Comparison of ENCODE assay signal across 13 mouse cellular contexts in the genomic region with DNA sequence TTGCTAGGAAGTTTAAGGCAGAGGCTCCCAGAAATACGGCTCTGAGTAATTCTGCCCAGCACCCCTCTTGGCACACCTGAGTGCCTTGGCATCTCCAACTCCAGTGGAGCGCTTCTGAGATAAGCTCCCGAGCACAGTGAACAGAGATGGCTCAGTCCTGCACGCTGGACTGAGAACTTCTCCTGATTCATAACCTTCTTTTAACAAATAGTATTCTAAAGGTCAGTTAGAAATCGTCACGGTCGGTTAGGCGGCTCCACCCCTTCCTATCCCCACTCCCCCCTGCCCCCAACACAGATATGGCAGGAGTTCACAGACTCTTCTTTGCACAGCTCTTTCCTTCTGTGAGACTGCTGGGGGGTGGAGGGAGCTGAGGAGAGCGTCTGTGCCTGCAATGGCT.
DNase-seq lines count a peak whose midpoint lies in the region; ATAC-seq and TF ChIP-seq lines count a peak whose summit lies in the region.
"Had no signal": no experiment of that assay in that cellular context is flagged by ENCODE, and none has a peak within 500 bp of the region (broad histone marks: within the 10 kb centered on the region; RNA-seq: fewer than 3 reads in every experiment).

No protein-coding gene starts in this region.

- H3K4me3 ChIP-seq in forebrain, embryonic 10.5 days: no peak overlapping the region
- no peak overlapping the region for H3K4me3 ChIP-seq in forebrain, postnatal 0 days (ENCODE audit: low read depth, low read length)
- no peak overlapping the region for H3K4me3 ChIP-seq in MEL (ENCODE audit: control insufficient read depth in 1 of 2, insufficient read depth in 1 of 2, low read depth in 2 of 2, low read length in 2 of 2)
- no peak overlapping the region for H3K4me3 ChIP-seq in embryonic facial prominence, embryonic 10.5 days
- no peak overlapping the region for H3K4me3 ChIP-seq in kidney, adult 2 months (ENCODE audit: insufficient read depth, low read depth, low read length)
- H3K4me3 ChIP-seq: liver, embryonic 13.5 days; midbrain, embryonic 13.5 days; neural tube, embryonic 15.5 days had no signal

- 0 out of 2 replicates have a peak overlapping the region, but pooled peaks have one; percentile 25 for H3K27ac ChIP-seq in forebrain, embryonic 10.5 days
- H3K27ac ChIP-seq in forebrain, postnatal 0 days (ENCODE audit: low read depth, low read length): no peak overlapping the region
- H3K27ac ChIP-seq in MEL (ENCODE audit: control insufficient read depth, low read depth, low read length): peak overlapping the region; percentile 86; the same call in 1 of the 2 replicates
- peak overlapping the region; percentile 55 for H3K27ac ChIP-seq in embryonic facial prominence, embryonic 10.5 days (replicated peaks)
- no peak overlapping the region for H3K27ac ChIP-seq in kidney, adult 2 months (ENCODE audit: insufficient read depth, low read depth, low read length)
- H3K27ac ChIP-seq: liver, embryonic 13.5 days; midbrain, embryonic 13.5 days; neural tube, embryonic 15.5 days had no signal

- no peak for ATAC-seq in forebrain, postnatal 0 days
- no peak for ATAC-seq in granulocyte monocyte progenitor cell, adult 5-6 weeks (replicated peaks; ENCODE audit: poor library complexity, severe bottlenecking)
- ATAC-seq: midbrain, embryonic 13.5 days had no signal

- peaks cover 23% of the 10 kb centered on the region for H3K4me1 ChIP-seq in forebrain, embryonic 10.5 days
- H3K4me1 ChIP-seq in forebrain, postnatal 0 days (ENCODE audit: insufficient read depth): peaks cover 9% of the 10 kb centered on the region
- H3K4me1 ChIP-seq in MEL (ENCODE audit: control insufficient read depth in 1 of 2, insufficient read depth in 2 of 2, low read length in 2 of 2): peaks cover 7 to 19% of the 10 kb centered on the region in 2 experiments
- H3K4me1 ChIP-seq in embryonic facial prominence, embryonic 10.5 days: peaks cover 18% of the 10 kb centered on the region
- H3K4me1 ChIP-seq in kidney, adult 2 months (ENCODE audit: control insufficient read depth, insufficient read depth, low read length): peaks cover 28% of the 10 kb centered on the region; the same call in 1 of the 2 replicates

- TF ChIP-seq POLR2A in MEL (IDR thresholded peaks at IDR 0.05; ENCODE audit: control insufficient read depth in 1 of 2, insufficient read depth in 1 of 2, low read depth in 1 of 2, low read length in 2 of 2, poor library complexity in 1 of 2): no peak
- no peak for TF ChIP-seq POLR2A in kidney, adult 2 months (IDR thresholded peaks at IDR 0.05; ENCODE audit: low read depth, low read length)

- no peaks in the 10 kb centered on the region for H3K27me3 ChIP-seq in forebrain, embryonic 10.5 days (ENCODE audit: poor library complexity, severe bottlenecking)
- H3K27me3 ChIP-seq in forebrain, postnatal 0 days (ENCODE audit: insufficient read depth, low read length): no peaks in the 10 kb centered on the region
- no peaks in the 10 kb centered on the region for H3K27me3 ChIP-seq in MEL (ENCODE audit: control insufficient read depth in 1 of 2, insufficient read depth in 2 of 2, low read length in 2 of 2)
- H3K27me3 ChIP-seq in embryonic facial prominence, embryonic 10.5 days (replicated peaks; ENCODE audit: low read depth, poor library complexity, severe bottlenecking): no peaks in the 10 kb centered on the region
- no peaks in the 10 kb centered on the region for H3K27me3 ChIP-seq in kidney, adult 2 months (replicated peaks; ENCODE audit: control insufficient read depth, insufficient read depth, low read length)
- H3K27me3 ChIP-seq: CH12.LX; liver, embryonic 13.5 days; midbrain, embryonic 13.5 days; neural tube, embryonic 15.5 days had no signal

- TF ChIP-seq RAD21 in MEL (IDR thresholded peaks at IDR 0.05; ENCODE audit: low read depth, low read length): no peak

- no peak for TF ChIP-seq EP300 in MEL (IDR thresholded peaks at IDR 0.05; ENCODE audit: low read depth in 1 of 2, low read length in 2 of 2)

- H3K9me3 ChIP-seq in forebrain, embryonic 10.5 days: peaks cover 4% of the 10 kb centered on the region; the same call in 1 of the 2 replicates
- no peaks in the 10 kb centered on the region for H3K9me3 ChIP-seq in forebrain, postnatal 0 days (ENCODE audit: low read length)
- no peaks in the 10 kb centered on the region for H3K9me3 ChIP-seq in MEL (replicated peaks; ENCODE audit: insufficient read depth, low read length)
- no peaks in the 10 kb centered on the region for H3K9me3 ChIP-seq in embryonic facial prominence, embryonic 10.5 days
- H3K9me3 ChIP-seq: neural tube, embryonic 15.5 days had no signal

- 0 out of 2 replicates have a peak, but pooled peaks cover 2% of the 10 kb centered on the region for H3K36me3 ChIP-seq in forebrain, embryonic 10.5 days (replicated peaks)
- no peaks in the 10 kb centered on the region; the same call in 1 of the 2 replicates for H3K36me3 ChIP-seq in forebrain, postnatal 0 days (ENCODE audit: insufficient read depth)
- peaks cover 0 to 16% of the 10 kb centered on the region in 2 experiments; a peak in 2 of 4 replicates for H3K36me3 ChIP-seq in MEL (ENCODE audit: control insufficient read depth in 1 of 2, insufficient read depth in 2 of 2, low read length in 2 of 2)
- H3K36me3 ChIP-seq in embryonic facial prominence, embryonic 10.5 days (replicated peaks): peaks cover 3% of the 10 kb centered on the region; the same call in 1 of the 2 replicates
- no peaks in the 10 kb centered on the region for H3K36me3 ChIP-seq in kidney, adult 2 months (ENCODE audit: control insufficient read depth, insufficient read depth, low read length)

- no peak for DNase-seq in forebrain, embryonic 10.5 days (ENCODE audit: extremely low spot score, low spot score)
- DNase-seq in forebrain, postnatal 0 days: no peak
- peak; percentile 23 for DNase-seq in MEL (ENCODE audit: low read depth, low spot score)
- DNase-seq in embryonic facial prominence, embryonic 10.5 days (ENCODE audit: low spot score): no peak
- peak; percentile 70 for DNase-seq in kidney, adult 2 months
- DNase-seq in c-Kit-positive CD71-positive TER-119-positive erythroid progenitor cells, embryonic 14.5 days (ENCODE audit: low spot score): no peak
- DNase-seq in spleen, postnatal 4 days (ENCODE audit: low spot score in 2 of 2): no peak
- DNase-seq: gastrocnemius, postnatal 14 days; liver, embryonic 13.5 days had no signal

- no peak overlapping the region for H3K9ac ChIP-seq in forebrain, postnatal 0 days
- peak overlapping the region; percentile 58; the same call in 1 of the 2 replicates for H3K9ac ChIP-seq in MEL (ENCODE audit: control insufficient read depth, low read depth, low read length, poor library complexity, severe bottlenecking)
- H3K9ac ChIP-seq: liver, embryonic 13.5 days; midbrain, embryonic 13.5 days; neural tube, embryonic 15.5 days had no signal

- no peak overlapping the region for H3K4me2 ChIP-seq in forebrain, postnatal 0 days (ENCODE audit: low read depth)
- H3K4me2 ChIP-seq: liver, embryonic 13.5 days; midbrain, embryonic 13.5 days; neural tube, embryonic 15.5 days had no signal

- no peaks in the 10 kb centered on the region for H3K79me2 ChIP-seq in MEL (ENCODE audit: control insufficient read depth, insufficient read depth, low read length, poor library complexity)

- WGBS in forebrain, embryonic 10.5 days: 80% methylated on average over 9 of the region's 9 CpGs
- 66% methylated on average over 9 of the region's 9 CpGs for WGBS in forebrain, postnatal 0 days
- 67% methylated on average over 9 of the region's 9 CpGs for WGBS in embryonic facial prominence, embryonic 10.5 days
- 20% methylated on average over 9 of the region's 9 CpGs for WGBS in kidney, adult 2 months

- TF ChIP-seq CTCF in forebrain, postnatal 0 days (IDR thresholded peaks at IDR 0.05; ENCODE audit: low read depth): no peak
- TF ChIP-seq CTCF in MEL (IDR thresholded peaks at IDR 0.05 in 2 of 3, conservative IDR thresholded peaks at IDR 0.05 in 1 of 3; ENCODE audit: control insufficient read depth in 1 of 3, insufficient read depth in 1 of 3, low read depth in 2 of 3, low read length in 3 of 3, poor library complexity in 1 of 3, severe bottlenecking in 1 of 3): no peak
- no peak for TF ChIP-seq CTCF in kidney, adult 2 months (conservative IDR thresholded peaks at IDR 0.05; ENCODE audit: insufficient read depth, insufficient read length, low read depth, low read length)

TF ChIP-seq in MEL, 35 proteins besides CTCF, POLR2A, EP300 and RAD21:
- TF ChIP-seq MAX (IDR thresholded peaks at IDR 0.05; ENCODE audit: low read length) (no peak), UBTF (IDR thresholded peaks at IDR 0.05; ENCODE audit: borderline replicate concordance, insufficient read depth, low read depth, low read length) (no peak), USF1 (IDR thresholded peaks at IDR 0.05; ENCODE audit: low read depth, low read length) (no peak), ETS1 (IDR thresholded peaks at IDR 0.05; ENCODE audit: low read depth, low read length) (no peak), POLR2AphosphoS5 (IDR thresholded peaks at IDR 0.05; ENCODE audit: borderline replicate concordance, low read depth, low read length) (no peak)

Comparison
In these comparisons a context has a peak if more than half of its experiments do, and no peak if none do; other contexts are left out.
1. H3K27ac ChIP-seq: peak in forebrain, embryonic 10.5 days (single experiment), MEL (single experiment) and embryonic facial prominence, embryonic 10.5 days (single experiment); none in forebrain, postnatal 0 days (single experiment) and kidney, adult 2 months (single experiment).
2. DNase-seq: peak in MEL (single experiment) and kidney, adult 2 months (single experiment); none in forebrain, embryonic 10.5 days (single experiment), forebrain, postnatal 0 days (single experiment), embryonic facial prominence, embryonic 10.5 days (single experiment), c-Kit-positive CD71-positive TER-119-positive erythroid progenitor cells, embryonic 14.5 days (single experiment) and spleen, postnatal 4 days (0 of 2).